Mouse (Mus musculus): ENCODE data around the gene Nr1h2. TPM values are rescaled to one million over a fixed set of nuclear protein-coding genes. Genes with fewer than 3 reads are reported as not detected.

Nr1h2 gene
- total RNA-seq, 1 experiment from 2014 or later = 69.3 TPM

DNA sequence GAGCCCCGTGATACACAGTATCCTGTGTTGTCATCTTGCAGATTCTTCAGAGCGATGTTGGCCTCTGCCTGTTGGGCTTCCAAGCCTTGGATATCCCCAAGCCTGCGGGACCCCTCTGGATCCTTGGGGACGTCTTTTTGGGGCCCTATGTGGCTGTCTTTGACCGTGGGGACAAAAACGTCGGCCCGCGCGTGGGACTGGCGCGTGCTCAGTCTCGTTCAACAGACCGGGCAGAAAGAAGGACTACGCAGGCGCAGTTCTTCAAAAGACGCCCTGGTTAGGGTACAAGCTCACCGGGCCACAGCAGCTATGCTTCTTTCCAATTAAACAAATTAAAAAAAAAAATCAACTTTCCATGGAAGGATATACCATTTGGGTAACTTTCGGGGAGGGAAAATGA is 32.8 kb upstream of the Nr1h2 start:
- ATAC-seq (replicated peaks; ENCODE audit: low read depth, poor library complexity, severe bottlenecking) = no peak

DNA sequence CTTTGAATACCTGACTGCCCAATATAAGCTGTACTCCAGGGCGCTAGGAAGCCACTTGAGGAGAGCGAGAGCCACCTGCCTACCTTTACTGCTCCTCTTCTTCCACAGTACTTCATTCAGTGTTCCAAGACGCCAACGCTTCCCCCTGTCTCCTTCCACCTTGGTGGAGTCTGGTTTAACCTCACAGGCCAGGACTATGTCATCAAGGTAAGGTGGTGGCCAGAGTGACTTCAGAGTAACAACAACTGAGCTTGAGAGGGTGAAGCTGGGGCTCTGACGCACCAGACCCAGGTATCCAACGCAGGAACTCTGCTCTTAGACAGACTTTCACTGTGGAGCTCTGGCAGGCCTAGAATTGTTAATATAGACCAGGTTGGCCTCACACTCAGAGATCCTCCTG is 31.9 kb upstream of the Nr1h2 start:
- no peak for ATAC-seq (replicated peaks; ENCODE audit: low read depth, poor library complexity, severe bottlenecking)

DNA sequence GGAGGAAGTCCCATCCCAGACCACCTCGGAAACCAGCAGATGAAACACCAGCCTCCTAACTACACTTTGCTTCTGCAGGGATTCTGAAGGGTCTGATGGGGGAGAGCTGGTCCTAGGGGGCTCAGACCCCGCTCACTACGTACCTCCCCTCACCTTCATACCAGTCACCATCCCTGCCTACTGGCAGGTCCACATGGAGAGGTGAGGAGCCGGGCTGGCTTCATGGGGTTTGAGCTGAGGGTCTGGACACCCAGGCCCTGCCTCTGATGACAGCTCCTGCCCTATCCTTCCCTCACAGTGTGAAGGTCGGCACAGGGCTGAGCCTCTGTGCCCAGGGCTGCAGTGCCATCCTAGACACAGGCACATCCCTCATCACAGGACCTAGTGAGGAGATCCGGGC is 31.2 kb upstream of the Nr1h2 start:
- ATAC-seq (replicated peaks; ENCODE audit: low read depth, poor library complexity, severe bottlenecking) = no peak

DNA sequence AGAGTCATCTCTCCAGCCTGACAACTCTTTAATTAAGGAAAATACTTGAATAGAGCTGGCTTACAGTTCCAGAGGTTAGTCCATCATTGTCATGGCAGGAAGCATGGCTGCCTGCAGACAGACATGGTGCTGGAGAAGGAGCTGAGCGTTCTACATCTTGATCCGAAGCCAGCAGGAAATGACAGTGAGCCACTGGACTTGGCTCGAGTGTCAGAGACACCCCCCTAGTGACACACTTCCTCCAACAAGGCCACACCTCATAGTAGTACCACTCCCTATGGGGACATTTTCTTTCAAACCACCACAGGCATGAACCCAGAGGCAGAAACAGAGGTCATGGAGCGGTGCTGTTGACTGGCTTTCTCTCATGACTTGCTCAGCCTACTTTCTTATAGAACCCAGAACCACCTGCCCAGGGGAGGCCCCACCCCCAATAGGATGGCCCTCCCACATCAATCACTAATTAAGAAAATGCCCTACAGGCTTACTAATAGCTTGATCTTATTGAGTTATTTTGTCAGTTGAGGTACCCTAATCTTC is 30.6 kb upstream of the Nr1h2 start:
- ATAC-seq (replicated peaks; ENCODE audit: low read depth, poor library complexity, severe bottlenecking) = no peak

DNA sequence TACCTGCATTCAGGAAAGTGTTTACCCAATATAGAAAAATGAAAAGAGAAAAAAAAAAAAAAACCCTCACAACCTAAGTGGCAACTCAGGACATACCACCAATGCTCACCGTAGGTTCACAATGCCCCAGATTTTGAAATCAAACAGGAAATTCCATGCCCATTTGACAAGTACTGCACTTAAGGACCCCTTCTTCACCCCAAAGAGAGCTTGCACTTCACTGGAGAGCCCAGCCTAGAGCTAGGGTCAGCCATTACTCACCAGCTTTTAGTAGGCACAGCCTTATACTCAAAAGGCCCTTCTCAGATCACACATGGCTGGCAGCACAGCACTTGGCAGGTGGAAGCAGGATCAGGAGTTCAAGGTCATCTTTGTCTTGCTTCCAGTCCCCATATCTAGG is 29.4 kb upstream of the Nr1h2 start:
- no peak for ATAC-seq (replicated peaks; ENCODE audit: low read depth, poor library complexity, severe bottlenecking)

DNA sequence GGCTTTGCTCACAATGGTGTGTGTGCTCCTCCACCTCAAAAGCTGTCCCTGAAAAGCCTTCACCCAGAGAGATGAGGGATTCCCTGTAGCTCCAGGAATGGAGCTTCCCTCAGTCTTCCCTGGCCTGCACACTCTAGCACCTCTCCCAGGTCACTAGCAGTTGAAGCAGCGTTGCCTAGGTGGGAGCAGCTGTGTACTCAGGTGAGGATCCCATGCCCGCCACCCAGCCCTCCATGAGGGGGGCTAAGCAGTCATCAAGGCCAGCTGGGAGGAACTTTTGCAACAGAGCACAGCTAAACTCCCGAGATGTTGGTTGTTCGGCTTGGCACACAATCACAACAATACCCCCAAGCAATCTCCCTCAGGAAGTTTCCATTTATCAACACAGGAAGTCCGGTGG is 29.0 kb upstream of the Nr1h2 start:
- ATAC-seq (replicated peaks; ENCODE audit: low read depth, poor library complexity, severe bottlenecking) = no peak

DNA sequence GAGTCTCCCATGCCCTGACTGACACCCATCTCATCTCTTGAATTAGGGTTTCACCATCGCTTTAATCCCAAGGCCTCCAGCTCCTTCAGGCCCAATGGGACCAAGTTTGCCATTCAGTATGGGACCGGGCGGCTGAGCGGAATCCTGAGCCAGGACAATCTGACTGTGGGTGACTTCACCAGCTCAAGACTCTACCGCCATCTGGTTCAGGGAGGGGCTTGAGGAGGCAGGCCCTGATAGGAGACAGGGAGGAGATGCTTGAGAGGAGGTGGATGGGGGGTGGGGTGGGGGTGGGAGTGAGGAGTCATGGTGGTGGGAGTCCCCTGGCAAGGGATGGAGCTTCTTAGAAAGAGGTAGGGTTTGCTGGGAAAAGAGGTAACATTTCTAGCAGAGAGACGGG is 27.9 kb upstream of the Nr1h2 start:
- no peak for ATAC-seq (replicated peaks; ENCODE audit: low read depth, poor library complexity, severe bottlenecking)

DNA sequence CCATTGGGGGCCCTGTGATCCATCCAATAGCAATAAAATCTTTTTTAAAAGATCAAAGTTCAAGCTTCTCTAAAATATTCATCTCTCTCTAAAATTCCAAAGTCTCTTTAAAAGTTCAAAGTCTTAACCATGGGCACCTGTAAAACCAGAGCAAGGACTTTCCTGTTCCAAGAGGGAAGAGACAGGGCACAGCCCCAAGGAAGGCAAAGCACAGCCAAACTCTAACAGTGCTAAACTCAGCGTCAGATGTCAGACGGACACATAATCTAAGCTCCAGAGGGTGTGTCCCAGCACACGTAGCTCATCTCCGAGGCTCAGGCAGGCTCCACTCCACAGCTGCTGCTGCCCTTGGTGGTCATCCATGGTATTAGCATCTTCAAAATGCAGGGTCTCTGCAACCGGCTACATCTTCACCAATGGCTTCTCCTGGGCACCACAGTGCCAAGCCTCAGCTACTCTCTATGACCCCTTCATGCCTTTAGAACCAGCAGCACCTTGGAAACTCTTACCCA is 22.6 kb upstream of the Nr1h2 start:
- ATAC-seq (replicated peaks; ENCODE audit: low read depth, poor library complexity, severe bottlenecking) = no peak

DNA sequence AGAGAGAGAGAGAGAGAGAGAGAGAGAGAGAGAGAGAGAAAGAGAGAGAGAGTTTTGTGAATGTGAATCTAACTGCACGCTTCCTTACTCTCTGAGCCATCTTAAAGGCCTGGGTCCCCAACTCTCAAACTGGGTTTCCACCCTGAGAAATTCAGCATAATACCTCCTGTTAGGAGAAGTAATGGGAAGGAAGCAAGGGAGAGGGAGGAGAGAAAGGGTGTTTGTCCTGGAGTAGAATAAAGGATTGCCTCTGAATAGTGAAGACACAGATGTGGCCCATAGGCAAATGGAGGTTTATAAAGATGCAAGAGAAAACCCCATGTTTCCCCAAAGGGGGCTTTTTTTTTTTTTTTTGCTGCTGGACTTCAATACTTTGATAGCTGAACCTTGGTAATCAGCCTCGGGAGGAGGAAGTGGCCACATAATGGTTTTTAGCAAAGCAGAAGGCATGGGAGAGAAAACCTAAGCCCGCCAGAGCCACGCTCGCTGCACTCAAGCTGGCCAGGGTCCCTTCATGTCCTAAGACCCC is 19.3 kb upstream of the Nr1h2 start:
- no peak for ATAC-seq (replicated peaks; ENCODE audit: low read depth, poor library complexity, severe bottlenecking)

DNA sequence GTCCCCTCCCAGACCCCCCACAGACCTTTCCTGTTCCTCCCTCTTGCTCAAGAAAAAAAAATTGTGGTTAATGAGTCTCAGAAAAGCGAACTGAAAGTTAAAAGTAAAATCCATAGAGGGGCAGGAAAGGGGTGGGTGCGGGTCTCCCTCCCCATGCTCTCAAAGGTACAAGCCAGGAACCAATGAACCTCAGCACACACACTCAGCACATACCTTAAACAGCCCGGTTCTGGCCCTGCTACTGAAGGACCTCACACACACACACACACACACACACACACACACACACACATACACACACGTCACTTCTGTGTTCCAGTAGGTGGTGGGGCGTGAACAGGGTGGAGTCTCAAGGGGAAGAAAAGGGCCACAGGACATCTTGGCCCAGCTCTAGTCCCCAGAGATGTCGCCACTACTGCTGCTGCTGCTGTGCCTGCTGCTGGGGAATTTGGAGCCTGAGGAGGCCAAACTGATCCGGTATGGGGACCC is 18.5 kb upstream of the Nr1h2 start, which contains the start of gene Napsa:
Gene Napsa (plus strand): TSS at position 168 of the 489 bp plus-strand sequence.
- ATAC-seq (replicated peaks; ENCODE audit: low read depth, poor library complexity, severe bottlenecking) = peak; percentile 87

DNA sequence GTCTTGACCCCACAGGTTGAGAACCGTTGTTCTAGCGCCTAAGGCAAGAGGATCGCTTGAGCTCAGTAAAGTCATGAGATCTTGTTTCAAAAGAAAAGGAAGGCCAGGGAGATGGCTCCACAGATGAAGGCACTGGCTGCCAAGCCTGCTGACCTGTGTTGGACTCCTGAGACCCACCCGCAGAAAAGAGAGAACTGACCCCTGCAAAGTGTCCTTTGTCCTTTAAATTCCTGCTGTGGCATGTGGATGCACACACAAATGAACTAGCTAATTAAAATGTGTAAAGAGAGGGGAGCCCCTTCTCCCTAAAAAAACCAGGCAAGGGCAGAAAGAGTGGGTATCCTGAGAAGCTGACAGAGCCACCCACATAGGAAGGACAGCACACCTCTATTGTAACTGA is 18.1 kb upstream of the Nr1h2 start:
- ATAC-seq (replicated peaks; ENCODE audit: low read depth, poor library complexity, severe bottlenecking) = no peak

DNA sequence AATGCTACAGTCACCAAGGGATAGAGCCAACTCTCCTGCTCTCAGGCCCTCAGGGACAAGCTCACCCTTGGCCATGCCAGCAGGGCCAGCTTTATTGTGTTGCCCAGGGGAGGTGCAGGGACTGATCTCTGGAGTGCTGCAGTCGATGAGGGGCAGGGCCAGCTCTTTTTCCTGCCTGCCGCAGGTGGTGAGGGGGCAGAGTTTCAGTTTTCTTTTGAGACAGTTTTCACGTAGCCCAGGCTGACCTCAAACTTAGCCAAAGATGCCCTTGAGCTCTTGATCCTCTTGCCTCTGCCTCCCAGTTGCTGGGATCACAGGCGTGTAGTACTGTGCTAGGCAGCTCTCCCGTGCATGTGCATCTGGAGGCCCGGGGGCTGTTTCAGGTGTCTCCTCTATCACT is 17.2 kb upstream of the Nr1h2 start:
- no peak for ATAC-seq (replicated peaks; ENCODE audit: low read depth, poor library complexity, severe bottlenecking)

DNA sequence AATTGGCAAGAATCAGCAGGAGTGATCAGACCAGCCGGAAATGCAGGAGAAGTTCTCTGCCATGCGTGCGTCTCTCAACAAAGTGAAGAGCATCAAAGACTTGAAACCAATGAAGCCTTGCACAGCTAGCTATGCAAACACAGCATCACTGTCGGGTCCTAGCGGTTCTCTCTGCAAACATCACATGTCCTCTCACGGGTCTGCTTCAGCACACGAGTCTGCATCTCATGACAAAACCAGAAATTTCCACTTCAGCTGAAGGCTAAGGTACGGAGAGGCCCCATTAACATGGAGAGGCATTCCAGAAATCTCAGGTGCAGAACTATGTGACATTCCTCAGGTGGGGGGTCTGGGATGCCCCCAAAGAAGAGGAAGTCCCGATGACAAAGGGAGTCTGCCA is 15.1 kb upstream of the Nr1h2 start:
- ATAC-seq (replicated peaks; ENCODE audit: low read depth, poor library complexity, severe bottlenecking) = no peak

DNA sequence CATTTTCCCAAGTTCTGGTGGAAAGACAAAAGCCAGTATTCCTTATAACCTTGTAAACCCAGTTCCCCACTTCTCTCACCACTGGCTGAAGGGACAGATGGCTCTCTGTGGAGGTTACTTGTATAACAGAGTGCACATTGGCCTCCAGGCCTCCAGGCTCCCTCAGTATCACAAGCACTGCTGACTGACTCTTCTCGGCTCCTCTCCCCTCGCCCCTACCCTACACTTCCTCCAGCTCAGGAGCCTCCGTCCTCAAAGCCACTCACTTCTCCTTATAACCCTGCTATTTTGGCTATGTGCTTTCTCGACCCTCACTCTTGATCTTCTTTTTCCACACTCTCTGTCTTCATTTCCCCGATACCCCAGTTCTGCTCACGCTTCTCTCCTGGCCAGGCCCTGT is 11.7 kb upstream of the Nr1h2 start:
- peak; percentile 54 for ATAC-seq (replicated peaks; ENCODE audit: low read depth, poor library complexity, severe bottlenecking)

DNA sequence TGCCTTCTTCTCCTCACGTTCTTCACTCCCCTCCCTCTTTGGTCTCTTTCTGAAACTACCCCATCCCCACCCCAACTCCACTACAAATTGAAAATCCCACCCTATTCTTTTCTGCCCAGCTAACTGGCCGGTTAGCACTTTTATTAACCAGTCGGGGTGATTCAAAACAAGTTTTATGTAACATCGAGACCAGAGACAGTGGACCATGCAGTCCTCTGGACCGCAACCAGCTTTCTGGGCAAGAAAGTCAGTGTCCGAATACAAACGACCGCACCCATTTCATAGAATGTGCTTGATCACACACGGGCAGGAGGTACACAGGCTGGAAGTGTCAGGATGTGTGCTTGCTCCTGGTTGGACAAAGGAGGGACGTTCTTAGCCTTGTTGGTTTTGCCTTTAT is 10.7 kb upstream of the Nr1h2 start:
- no peak for ATAC-seq (replicated peaks; ENCODE audit: low read depth, poor library complexity, severe bottlenecking)

DNA sequence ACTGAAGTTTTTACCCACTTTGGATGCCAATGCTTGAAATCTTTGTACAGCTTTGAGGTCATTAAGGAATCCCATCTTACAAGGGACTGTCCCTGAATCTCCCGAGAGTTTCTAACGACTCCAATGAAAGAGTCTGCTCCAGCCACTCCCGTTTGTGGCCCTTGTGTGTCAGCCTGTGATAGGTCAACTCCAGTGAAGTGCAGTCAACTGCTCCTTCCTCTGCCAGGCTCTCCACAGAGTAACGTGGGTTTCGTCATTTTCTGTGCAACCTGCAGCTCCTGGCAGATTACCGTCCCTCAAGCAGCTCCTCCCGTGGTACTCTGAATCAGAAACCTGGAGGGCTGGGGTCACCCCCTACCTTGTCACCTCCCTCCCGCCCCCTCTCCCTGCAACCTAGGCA is 9.5 kb upstream of the Nr1h2 start:
- ATAC-seq (replicated peaks; ENCODE audit: low read depth, poor library complexity, severe bottlenecking) = no peak

DNA sequence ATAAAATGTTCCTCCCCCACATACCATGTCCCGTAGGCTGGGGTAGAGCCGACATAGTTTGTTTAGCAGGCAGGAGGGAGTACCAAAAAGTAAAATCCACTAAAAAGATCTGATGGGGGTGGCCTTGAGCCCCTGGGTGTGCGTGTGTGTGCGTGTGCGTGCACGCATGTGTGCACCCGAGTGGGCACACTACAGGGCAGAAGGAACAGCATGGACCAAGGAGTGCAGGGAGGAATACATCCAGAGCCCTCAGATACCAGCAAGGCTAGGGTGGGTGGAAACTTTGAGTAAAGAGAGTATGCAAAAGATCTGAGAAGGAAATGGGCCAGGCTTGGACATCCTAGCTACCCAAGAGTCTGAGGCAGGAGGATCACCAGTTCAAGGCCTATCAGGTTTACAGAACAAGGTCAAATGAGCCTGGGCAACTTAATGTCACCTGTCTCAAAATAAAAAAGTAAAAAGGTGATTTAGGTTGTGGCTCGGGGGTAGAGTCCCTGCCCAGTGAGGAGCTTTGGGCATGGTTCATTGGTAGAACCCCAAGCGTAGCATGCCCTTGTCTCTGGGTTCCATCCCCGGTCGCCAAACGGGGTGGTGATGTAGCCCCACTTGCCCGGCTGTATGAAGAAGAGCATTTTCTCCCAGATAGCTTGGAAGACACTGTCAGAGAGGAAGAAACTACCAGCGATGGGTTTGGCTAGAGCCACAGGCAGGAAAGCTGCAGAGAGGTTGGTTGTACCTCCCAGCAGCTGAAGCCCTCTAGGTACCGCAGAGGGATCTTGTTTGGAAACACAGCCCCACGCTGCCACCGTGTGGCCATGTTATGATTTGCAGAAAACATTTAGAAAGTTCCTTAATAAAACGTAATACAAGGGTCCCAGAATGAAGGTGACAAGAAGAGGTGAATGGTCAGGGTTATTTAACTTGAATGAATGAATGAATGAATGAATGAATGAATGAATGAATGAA is 7.0 kb upstream of the Nr1h2 start:
- peak; percentile 92 for ATAC-seq (replicated peaks; ENCODE audit: low read depth, poor library complexity, severe bottlenecking)

DNA sequence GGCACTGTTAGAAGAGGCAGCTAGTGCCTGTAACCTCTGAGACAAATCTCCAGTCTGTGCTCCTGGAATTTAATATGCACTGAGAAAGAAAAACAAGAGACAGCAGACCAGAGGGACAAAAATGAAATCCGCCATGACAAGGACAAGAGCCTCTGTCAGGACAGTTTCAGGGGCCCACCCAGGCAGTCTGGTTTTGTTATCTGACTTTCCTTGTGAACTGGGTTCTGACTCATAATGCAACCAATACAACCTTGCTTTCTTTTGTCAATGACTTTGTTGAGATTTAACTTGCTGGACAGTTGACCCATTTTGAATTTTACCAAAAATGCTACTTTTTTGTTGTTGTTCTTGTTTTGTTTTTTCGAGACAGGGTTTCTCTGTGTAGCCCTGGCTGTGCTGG is 3.9 kb upstream of the Nr1h2 start:
- ATAC-seq (replicated peaks; ENCODE audit: low read depth, poor library complexity, severe bottlenecking) = no peak

DNA sequence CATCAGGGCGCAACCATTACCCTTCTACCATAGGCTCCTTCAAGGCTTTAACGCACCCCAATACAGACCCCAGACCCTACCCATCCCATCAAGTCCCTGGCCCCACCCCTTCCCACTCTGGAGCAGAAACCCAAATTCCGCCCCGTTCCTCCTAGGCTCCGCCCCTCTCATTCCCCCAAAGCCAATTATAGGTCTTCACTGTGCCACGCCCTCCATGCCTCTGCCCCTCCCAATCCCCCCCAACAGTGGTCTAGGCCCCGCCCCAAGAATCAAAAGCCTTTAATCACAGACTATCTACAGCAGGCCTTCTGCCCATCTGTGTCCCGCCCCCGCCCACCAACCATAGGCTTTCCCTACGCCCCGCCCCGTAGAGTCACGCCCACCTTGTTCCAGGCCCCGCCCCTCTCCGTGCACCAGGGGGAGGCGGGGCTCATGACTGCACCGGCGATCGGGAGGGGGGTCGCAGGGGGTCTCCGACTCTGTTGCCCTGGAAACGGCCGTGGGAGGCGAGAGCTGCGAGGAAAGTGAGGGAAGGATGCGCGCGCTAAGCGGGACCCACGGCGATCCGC is 471 bp downstream of the Nr1h2 start:
- peak; percentile 50 for ATAC-seq (replicated peaks; ENCODE audit: low read depth, poor library complexity, severe bottlenecking)

DNA sequence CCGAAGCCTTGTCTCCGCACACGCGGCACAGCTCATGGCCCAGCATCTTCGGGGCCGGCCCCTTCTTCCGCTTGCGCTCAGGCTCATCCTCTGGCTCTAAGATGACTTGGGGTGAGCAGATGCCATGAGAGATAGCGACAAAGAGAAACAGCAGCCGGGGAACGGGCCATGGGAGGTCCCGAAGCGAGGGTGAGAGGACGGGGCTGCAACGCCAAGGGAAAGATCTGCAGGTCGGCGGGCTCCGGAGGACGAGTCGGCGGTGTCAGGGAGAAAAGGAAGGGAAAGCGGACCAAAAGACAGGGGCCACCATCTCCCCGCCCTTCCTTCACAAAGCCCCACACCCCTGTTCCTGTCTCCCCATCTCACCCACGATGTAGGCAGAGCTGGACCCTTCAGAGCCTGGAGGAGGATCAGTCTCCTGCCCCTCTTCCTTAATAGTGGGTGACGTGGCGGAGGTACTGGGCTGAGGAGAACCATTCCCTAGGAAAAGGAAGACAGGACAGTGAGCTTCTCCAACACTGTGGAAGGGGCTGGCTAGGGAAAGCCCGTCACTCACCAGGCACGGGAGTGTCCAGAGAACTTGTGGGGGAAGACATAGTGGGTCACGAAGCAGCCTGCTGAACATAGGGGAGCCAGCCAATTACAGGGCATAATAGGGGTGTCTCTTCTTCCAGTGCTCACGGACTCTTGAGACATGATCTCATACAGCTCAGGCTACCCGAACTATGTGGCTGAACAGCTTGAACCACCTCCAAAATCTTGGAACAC is 1.4 kb downstream of the Nr1h2 start:
- no peak for ATAC-seq (replicated peaks; ENCODE audit: low read depth, poor library complexity, severe bottlenecking)
